Mouse (Mus musculus): ENCODE measurements at regions not wholly inside any gene's neighbourhood (a gene's known extent, or its start where the extent isn't known, plus 50 kb on each side); places are given as distances from the start of the nearest gene placed in this dataset.
A peak's percentile ranks its signal among the peaks of the same experiment; 100 is the strongest.

DNA sequence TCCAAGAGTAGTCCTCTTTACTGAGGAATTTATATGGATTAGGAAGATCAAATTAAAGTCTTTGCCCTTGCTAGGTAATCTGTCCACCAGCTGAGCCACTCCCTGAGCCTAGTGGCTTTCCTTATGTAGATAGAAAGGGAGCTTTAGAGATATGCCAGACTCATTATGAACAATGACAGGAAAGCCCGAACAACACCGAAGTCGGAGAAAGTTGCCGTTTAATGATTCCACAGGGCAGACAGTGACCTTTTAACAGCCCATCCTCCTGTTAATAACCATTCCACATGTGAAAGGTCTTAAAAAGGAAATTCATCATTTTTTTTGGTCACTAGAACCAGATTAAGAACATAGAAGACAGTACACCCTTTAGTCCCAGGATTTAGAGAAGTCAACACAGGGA, 130.7 kb upstream of the Tbl1xr1 start:
- H3K4me1 ChIP-seq (ENCODE audit: control insufficient read depth in 1 of 2, insufficient read depth in 2 of 2, low read length in 2 of 2): peaks cover 0 to 31% of the 10 kb centered on the region in 2 experiments; a peak in 3 of 4 replicates
- no peaks in the 10 kb centered on the region for H3K9me3 ChIP-seq (replicated peaks; ENCODE audit: insufficient read depth, low read length)
- H3K27me3 ChIP-seq (ENCODE audit: control insufficient read depth in 1 of 2, insufficient read depth in 2 of 2, low read length in 2 of 2): no peaks in the 10 kb centered on the region
- no peak for DNase-seq (ENCODE audit: low read depth, low spot score)
- H3K79me2 ChIP-seq (ENCODE audit: control insufficient read depth, insufficient read depth, low read length, poor library complexity): no peaks in the 10 kb centered on the region
- H3K4me3 ChIP-seq (ENCODE audit: control insufficient read depth in 1 of 2, insufficient read depth in 1 of 2, low read depth in 2 of 2, low read length in 2 of 2): no peak overlapping the region
- H3K36me3 ChIP-seq (ENCODE audit: control insufficient read depth in 1 of 2, insufficient read depth in 2 of 2, low read length in 2 of 2): peaks cover 0 to 15% of the 10 kb centered on the region in 2 experiments; a peak in 2 of 4 replicates
- H3K9ac ChIP-seq (ENCODE audit: control insufficient read depth, low read depth, low read length, poor library complexity, severe bottlenecking): no peak overlapping the region
- H3K27ac ChIP-seq (ENCODE audit: control insufficient read depth, low read depth, low read length): no peak overlapping the region
- TF ChIP-seq MAFK (IDR thresholded peaks at IDR 0.05; ENCODE audit: borderline replicate concordance, low read depth, low read length) (no peak), ZKSCAN1 (IDR thresholded peaks at IDR 0.05; ENCODE audit: low read depth, low read length) (no peak), ZC3H11A (IDR thresholded peaks at IDR 0.05; ENCODE audit: low read depth, low read length) (no peak), POLR2A (IDR thresholded peaks at IDR 0.05; ENCODE audit: control insufficient read depth in 1 of 2, insufficient read depth in 1 of 2, low read depth in 1 of 2, low read length in 2 of 2, poor library complexity in 1 of 2) (no peak), RCOR1 (IDR thresholded peaks at IDR 0.05; ENCODE audit: low read depth, low read length) (no peak), MXI1 (IDR thresholded peaks at IDR 0.05; ENCODE audit: low read depth, low read length) (no peak), NRF1 (IDR thresholded peaks at IDR 0.05; ENCODE audit: insufficient read depth, low read depth, low read length, poor library complexity, severe bottlenecking) (no peak), MEF2A (IDR thresholded peaks at IDR 0.05; ENCODE audit: extremely low read depth, insufficient replicate concordance, low read depth, low read length, poor library complexity, severe bottlenecking) (no peak), EP300 (IDR thresholded peaks at IDR 0.05; ENCODE audit: low read depth in 1 of 2, low read length in 2 of 2) (no peak), E2F4 (IDR thresholded peaks at IDR 0.05; ENCODE audit: borderline replicate concordance, low read depth, low read length) (no peak), TAL1 (IDR thresholded peaks at IDR 0.05; ENCODE audit: low read length) (no peak), POLR2AphosphoS5 (IDR thresholded peaks at IDR 0.05; ENCODE audit: borderline replicate concordance, low read depth, low read length) (no peak), ELF1 (IDR thresholded peaks at IDR 0.05; ENCODE audit: low read depth, low read length) (no peak)

DNA sequence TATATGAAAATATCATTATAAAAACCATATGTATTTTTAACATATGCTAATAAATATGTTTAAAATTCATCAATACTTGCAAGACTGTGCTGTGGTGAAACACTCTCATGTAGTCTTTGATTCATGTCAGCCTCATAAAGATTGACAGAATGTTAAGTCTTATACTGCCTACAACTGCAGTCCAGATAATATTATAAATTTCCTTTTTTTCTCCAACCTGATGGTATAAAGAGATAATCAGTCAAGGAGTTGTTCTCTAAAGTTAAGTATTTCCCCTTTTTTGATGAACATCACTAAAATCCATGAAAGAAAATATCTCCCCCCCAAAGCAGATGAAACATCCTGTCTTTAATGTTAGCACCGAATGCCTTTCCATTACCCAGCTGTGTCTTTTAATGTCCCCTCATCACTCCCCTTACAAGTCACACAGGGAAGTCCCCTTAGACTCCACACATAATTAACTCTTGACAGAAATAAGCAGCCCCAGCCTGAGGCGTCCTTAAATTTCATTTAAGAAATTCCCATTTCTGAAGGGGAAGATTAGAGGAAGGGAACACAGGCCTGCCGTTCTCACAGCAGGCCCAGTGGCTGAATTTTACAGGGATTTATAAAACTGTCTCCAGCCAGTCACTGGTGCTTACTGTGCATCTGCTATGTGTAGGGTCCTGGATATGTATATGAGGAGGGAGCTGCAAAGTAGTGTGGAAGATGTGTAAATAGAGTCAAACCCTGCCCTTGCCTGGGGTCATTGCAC, 129.0 kb upstream of the Tbl1xr1 start:
- Histone ChIP-seq H3K27me3 (ENCODE audit: control insufficient read depth in 1 of 2, insufficient read depth in 2 of 2, low read length in 2 of 2) (no peaks in the 10 kb centered on the region), H3K9ac (ENCODE audit: control insufficient read depth, low read depth, low read length, poor library complexity, severe bottlenecking) (no peak overlapping the region), H3K4me1 (ENCODE audit: control insufficient read depth in 1 of 2, insufficient read depth in 2 of 2, low read length in 2 of 2) (peaks cover 6 to 44% of the 10 kb centered on the region in 2 experiments), H3K9me3 (replicated peaks; ENCODE audit: insufficient read depth, low read length) (no peaks in the 10 kb centered on the region), H3K27ac (ENCODE audit: control insufficient read depth, low read depth, low read length) (no peak overlapping the region), H3K79me2 (ENCODE audit: control insufficient read depth, insufficient read depth, low read length, poor library complexity) (no peaks in the 10 kb centered on the region), H3K4me3 (ENCODE audit: control insufficient read depth in 1 of 2, insufficient read depth in 1 of 2, low read depth in 2 of 2, low read length in 2 of 2) (no peak overlapping the region), H3K36me3 (ENCODE audit: control insufficient read depth in 1 of 2, insufficient read depth in 2 of 2, low read length in 2 of 2) (peaks cover 0 to 30% of the 10 kb centered on the region in 2 experiments; a peak in 2 of 4 replicates)
- TF ChIP-seq EP300 (IDR thresholded peaks at IDR 0.05; ENCODE audit: low read depth in 1 of 2, low read length in 2 of 2): peak; percentile 33 to 67; a peak in 3 of 4 replicates
- peak; percentile 69 for TF ChIP-seq GATA1 (IDR thresholded peaks at IDR 0.05; ENCODE audit: low read depth, low read length)
- TF ChIP-seq ELF1 (IDR thresholded peaks at IDR 0.05; ENCODE audit: low read depth, low read length): no peak
- TF ChIP-seq TAL1 (IDR thresholded peaks at IDR 0.05; ENCODE audit: low read length): 0 out of 2 replicates have a peak, but pooled peaks have one; percentile 13
- TF ChIP-seq ZNF384 (IDR thresholded peaks at IDR 0.05; ENCODE audit: low read depth, low read length): peak; percentile 63
- peak; percentile 39 for DNase-seq (ENCODE audit: low read depth, low spot score)

All from MEL (cell line).